Mouse (Mus musculus): ENCODE data around the gene Kcnn3. TPM values are rescaled to one million over a fixed set of nuclear protein-coding genes. Genes with fewer than 3 reads are reported as not detected.

The Kcnn3 gene
- polyA plus RNA-seq, 1 experiment from 2014 or later: 1.1 TPM

GRCm38 (mm10) chr3:89578083-89578482 is 58.1 kb downstream of the Kcnn3 start:
- H3K9me3 ChIP-seq: no peaks in the 10 kb centered on the region
- peaks cover 8% of the 10 kb centered on the region; the same call in 1 of the 2 replicates for H3K27me3 ChIP-seq (ENCODE audit: insufficient read depth, poor library complexity, severe bottlenecking)
- no peaks in the 10 kb centered on the region for H3K36me3 ChIP-seq
- H3K27ac ChIP-seq: no peak overlapping the region
- 70% methylated on average over 4 of the region's 4 CpGs for WGBS
- no peak overlapping the region for H3K4me3 ChIP-seq
- peaks cover 14% of the 10 kb centered on the region for H3K4me1 ChIP-seq
- DNase-seq (ENCODE audit: low spot score): no peak

GRCm38 (mm10) chr3:89578803-89579202 is 58.8 kb downstream of the Kcnn3 start:
- Histone ChIP-seq H3K36me3 (no peaks in the 10 kb centered on the region), H3K27me3 (ENCODE audit: insufficient read depth, poor library complexity, severe bottlenecking) (peaks cover 8% of the 10 kb centered on the region; the same call in 1 of the 2 replicates), H3K9me3 (no peaks in the 10 kb centered on the region), H3K27ac (no peak overlapping the region), H3K4me1 (peaks cover 14% of the 10 kb centered on the region), H3K4me3 (no peak overlapping the region)
- 57% methylated on average over 10 of the region's 10 CpGs for WGBS
- DNase-seq (ENCODE audit: low spot score): no peak

- Histone ChIP-seq H3K4me1 (peaks cover 19% of the 10 kb centered on the region), H3K4me3 (no peak overlapping the region), H3K9me3 (no peaks in the 10 kb centered on the region), H3K27ac (no peak overlapping the region), H3K27me3 (ENCODE audit: insufficient read depth, poor library complexity, severe bottlenecking) (peaks cover 13% of the 10 kb centered on the region; the same call in 1 of the 2 replicates), H3K36me3 (no peaks in the 10 kb centered on the region)
- 60% methylated on average over 4 of the region's 4 CpGs for WGBS
- DNase-seq (ENCODE audit: low spot score): no peak
Measured at GRCm38 (mm10) chr3:89584254-89584653, 64.3 kb downstream of the Kcnn3 start.

- 0 out of 2 replicates have a peak, but pooled peaks cover 17% of the 10 kb centered on the region for H3K27me3 ChIP-seq (ENCODE audit: insufficient read depth, poor library complexity, severe bottlenecking)
- DNase-seq (ENCODE audit: low spot score): no peak
- peaks cover 43% of the 10 kb centered on the region for H3K4me1 ChIP-seq
- no peaks in the 10 kb centered on the region for H3K9me3 ChIP-seq
- 76% methylated on average over 11 of the region's 11 CpGs for WGBS
- H3K4me3 ChIP-seq: no peak overlapping the region
- no peak overlapping the region for H3K27ac ChIP-seq
- no peaks in the 10 kb centered on the region for H3K36me3 ChIP-seq
Measured at GRCm38 (mm10) chr3:89588436-89588835, 68.5 kb downstream of the Kcnn3 start.

- Histone ChIP-seq H3K4me3 (no peak overlapping the region), H3K4me1 (peaks cover 46% of the 10 kb centered on the region), H3K9me3 (no peaks in the 10 kb centered on the region), H3K27ac (0 out of 2 replicates have a peak overlapping the region, but pooled peaks have one; percentile 7), H3K36me3 (no peaks in the 10 kb centered on the region), H3K27me3 (ENCODE audit: insufficient read depth, poor library complexity, severe bottlenecking) (0 out of 2 replicates have a peak, but pooled peaks cover 11% of the 10 kb centered on the region)
- 66% methylated on average over 3 of the region's 3 CpGs for WGBS
- DNase-seq (ENCODE audit: low spot score): no peak
Measured at GRCm38 (mm10) chr3:89589321-89589720, 69.4 kb downstream of the Kcnn3 start.

GRCm38 (mm10) chr3:89590386-89590785 is 70.4 kb downstream of the Kcnn3 start:
- Histone ChIP-seq H3K27ac (no peak overlapping the region), H3K4me3 (no peak overlapping the region), H3K27me3 (ENCODE audit: insufficient read depth, poor library complexity, severe bottlenecking) (peaks cover 13% of the 10 kb centered on the region; the same call in 1 of the 2 replicates), H3K4me1 (peaks cover 46% of the 10 kb centered on the region), H3K9me3 (no peaks in the 10 kb centered on the region), H3K36me3 (no peaks in the 10 kb centered on the region)
- WGBS: 89% methylated on average over 4 of the region's 4 CpGs
- DNase-seq (ENCODE audit: low spot score): no peak

GRCm38 (mm10) chr3:89591461-89591860 is 71.5 kb downstream of the Kcnn3 start:
- Histone ChIP-seq H3K36me3 (no peaks in the 10 kb centered on the region), H3K9me3 (no peaks in the 10 kb centered on the region), H3K4me1 (peaks cover 45% of the 10 kb centered on the region), H3K27me3 (ENCODE audit: insufficient read depth, poor library complexity, severe bottlenecking) (peaks cover 13% of the 10 kb centered on the region), H3K4me3 (no peak overlapping the region), H3K27ac (no peak overlapping the region)
- WGBS: 66% methylated on average over 3 of the region's 3 CpGs
- DNase-seq (ENCODE audit: low spot score): no peak

- Histone ChIP-seq H3K27me3 (ENCODE audit: insufficient read depth, poor library complexity, severe bottlenecking) (peaks cover 13% of the 10 kb centered on the region), H3K27ac (no peak overlapping the region), H3K36me3 (no peaks in the 10 kb centered on the region), H3K4me3 (no peak overlapping the region), H3K4me1 (peaks cover 40% of the 10 kb centered on the region), H3K9me3 (no peaks in the 10 kb centered on the region)
- WGBS: 43% methylated on average over 11 of the region's 11 CpGs
- no peak for DNase-seq (ENCODE audit: low spot score)
Measured at GRCm38 (mm10) chr3:89592809-89593208, 72.8 kb downstream of the Kcnn3 start.

- WGBS: 70% methylated on average over 10 of the region's 10 CpGs
- no peak for DNase-seq (ENCODE audit: low spot score)
- H3K27me3 ChIP-seq (ENCODE audit: insufficient read depth, poor library complexity, severe bottlenecking): peaks cover 13% of the 10 kb centered on the region
- H3K36me3 ChIP-seq: no peaks in the 10 kb centered on the region
- H3K4me1 ChIP-seq: peaks cover 35% of the 10 kb centered on the region
- no peak overlapping the region for H3K27ac ChIP-seq
- no peak overlapping the region for H3K4me3 ChIP-seq
- no peaks in the 10 kb centered on the region for H3K9me3 ChIP-seq
Measured at GRCm38 (mm10) chr3:89593524-89593923, 73.6 kb downstream of the Kcnn3 start.

GRCm38 (mm10) chr3:89598361-89598760 is 78.4 kb downstream of the Kcnn3 start:
- 82% methylated on average over 7 of the region's 7 CpGs for whole genome bisulfite sequencing
- Histone ChIP-seq H3K4me3 (no peak overlapping the region), H3K4me1 (peaks cover 3% of the 10 kb centered on the region), H3K27ac (no peak overlapping the region), H3K36me3 (no peaks in the 10 kb centered on the region), H3K27me3 (ENCODE audit: insufficient read depth, poor library complexity, severe bottlenecking) (peaks cover 5% of the 10 kb centered on the region), H3K9me3 (no peaks in the 10 kb centered on the region)
- no peak for DNase-seq (ENCODE audit: low spot score)

GRCm38 (mm10) chr3:89598967-89599366 is 79.0 kb downstream of the Kcnn3 start:
- H3K36me3 ChIP-seq: no peaks in the 10 kb centered on the region
- 89% methylated on average over 7 of the region's 7 CpGs for WGBS

GRCm38 (mm10) chr3:89601060-89601459 is 81.1 kb downstream of the Kcnn3 start:
- no peaks in the 10 kb centered on the region for H3K36me3 ChIP-seq
- no peak for DNase-seq (ENCODE audit: low spot score)
- H3K4me1 ChIP-seq: no peaks in the 10 kb centered on the region
- H3K9me3 ChIP-seq: no peaks in the 10 kb centered on the region
- H3K4me3 ChIP-seq: no peak overlapping the region
- WGBS: 32% methylated on average over 7 of the region's 7 CpGs
- no peak overlapping the region for H3K27ac ChIP-seq
- peaks cover 14% of the 10 kb centered on the region for H3K27me3 ChIP-seq (ENCODE audit: insufficient read depth, poor library complexity, severe bottlenecking)

More at GRCm38 (mm10) chr3:89598967-89599366, 79.0 kb downstream of the Kcnn3 start:
- no peak for DNase-seq (ENCODE audit: low spot score)
- H3K27me3 ChIP-seq (ENCODE audit: insufficient read depth, poor library complexity, severe bottlenecking): peaks cover 5% of the 10 kb centered on the region
- H3K9me3 ChIP-seq: no peaks in the 10 kb centered on the region
- H3K27ac ChIP-seq: no peak overlapping the region
- H3K4me3 ChIP-seq: no peak overlapping the region
- H3K4me1 ChIP-seq: no peaks in the 10 kb centered on the region

GRCm38 (mm10) chr3:89603300-89603699 is 83.3 kb downstream of the Kcnn3 start:
- H3K36me3 ChIP-seq: no peaks in the 10 kb centered on the region
- peaks cover 21% of the 10 kb centered on the region for H3K27me3 ChIP-seq (ENCODE audit: insufficient read depth, poor library complexity, severe bottlenecking)
- no peaks in the 10 kb centered on the region for H3K9me3 ChIP-seq
- no peak for DNase-seq (ENCODE audit: low spot score)
- 0 out of 2 replicates have a peak, but pooled peaks cover 4% of the 10 kb centered on the region for H3K4me1 ChIP-seq
- no peak overlapping the region for H3K27ac ChIP-seq
- H3K4me3 ChIP-seq: no peak overlapping the region
- WGBS: 88% methylated on average over 5 of the region's 5 CpGs

GRCm38 (mm10) chr3:89605235-89605634 is 85.3 kb downstream of the Kcnn3 start:
- WGBS: 80% methylated on average over 5 of the region's 5 CpGs
- 0 out of 2 replicates have a peak, but pooled peaks cover 4% of the 10 kb centered on the region for H3K4me1 ChIP-seq
- H3K36me3 ChIP-seq: no peaks in the 10 kb centered on the region
- H3K27me3 ChIP-seq (ENCODE audit: insufficient read depth, poor library complexity, severe bottlenecking): peaks cover 21% of the 10 kb centered on the region
- DNase-seq (ENCODE audit: low spot score): no peak
- no peaks in the 10 kb centered on the region for H3K9me3 ChIP-seq
- no peak overlapping the region for H3K4me3 ChIP-seq
- H3K27ac ChIP-seq: no peak overlapping the region
